Mouse (Mus musculus) limb, embryonic 14.5 days (tissue): ENCODE measurements at regions not wholly inside any gene's neighbourhood (a gene's known extent, or its start where the extent isn't known, plus 50 kb on each side); places are given as distances from the start of the nearest gene placed in this dataset.
A peak's percentile ranks its signal among the peaks of the same experiment; 100 is the strongest.

Experiments
- ATAC-seq: fragments of 200-750 bp; cut with Nextera tagmentation; 2 replicates; pipeline ENCODE4 v1.8.0; 2017; ENCODE audit warnings: low read depth, moderate number of reproducible peaks, moderate TSS enrichment; ENCODE audit not compliant: low FRiP score
- DNase-seq: peaks from one replicate; pipeline ENCODE4 v3.0.0-alpha.2; 2015; ENCODE audit warnings: low spot score
- H3K27ac ChIP-seq: fragments of 300-500 bp; sonication (generic); replicated peaks from 2 replicates; pipeline ENCODE4 v1.5.1; 2014; ENCODE audit warnings: low read depth, mild to moderate bottlenecking, low read length, moderate library complexity, mixed read lengths
- H3K27me3 ChIP-seq: fragments of 300-500 bp; sonication (generic); 2 replicates; pipeline ENCODE4 v1.6.1; 2014; ENCODE audit warnings: low read length, mixed read lengths; ENCODE audit not compliant: control insufficient read depth, insufficient read depth
- H3K36me3 ChIP-seq: fragments of 300-500 bp; sonication (generic); 2 replicates; pipeline ENCODE4 v1.6.1; 2014; ENCODE audit warnings: mild to moderate bottlenecking, low read length, moderate library complexity, mixed read lengths; ENCODE audit not compliant: control insufficient read depth, insufficient read depth
- H3K4me1 ChIP-seq: fragments of 300-500 bp; sonication (generic); 2 replicates; pipeline ENCODE4 v1.6.1; 2014; ENCODE audit warnings: antibody characterized with exemption, low read length, mixed read lengths; ENCODE audit not compliant: control insufficient read depth, insufficient read depth
- H3K4me2 ChIP-seq: fragments of 300-500 bp; sonication (generic); replicated peaks from 2 replicates; pipeline ENCODE4 v1.6.1; 2014; ENCODE audit warnings: low read depth, mild to moderate bottlenecking, low read length, moderate library complexity; ENCODE audit not compliant: severe bottlenecking
- H3K4me3 ChIP-seq: fragments of 300-500 bp; sonication (generic); replicated peaks from 2 replicates; pipeline ENCODE4 v1.5.1; 2014; ENCODE audit warnings: low read length
- H3K9ac ChIP-seq: fragments of 300-500 bp; sonication (generic); 2 replicates; pipeline ENCODE4 v1.6.1; 2014; ENCODE audit warnings: mild to moderate bottlenecking, low read depth, low read length, moderate library complexity; ENCODE audit not compliant: severe bottlenecking
- H3K9me3 ChIP-seq: fragments of 300-500 bp; sonication (generic); 2 replicates; pipeline ENCODE4 v1.6.1; 2016; ENCODE audit warnings: low read length; ENCODE audit not compliant: control insufficient read depth
- POLR2A ChIP-seq: fragments of 200-500 bp; IDR thresholded peaks from 2 replicates; pipeline ENCODE4 v1.8.0; 2012; ENCODE audit warnings: inconsistent platforms, mild to moderate bottlenecking, moderate library complexity, borderline replicate concordance; ENCODE audit not compliant: insufficient read depth, insufficient read length; ENCODE audit errors: extremely low read depth
- WGBS: fragments of 180-500 bp; shearing (Covaris S2); extraction: QIAGEN DNeasy Blood & Tissue Kit; methylation state at CpG from one replicate; pipeline ENCODE4 v1.1.7; 2014; 5-methylcytosine and 5-hydroxymethylcytosine counted together

DNA sequence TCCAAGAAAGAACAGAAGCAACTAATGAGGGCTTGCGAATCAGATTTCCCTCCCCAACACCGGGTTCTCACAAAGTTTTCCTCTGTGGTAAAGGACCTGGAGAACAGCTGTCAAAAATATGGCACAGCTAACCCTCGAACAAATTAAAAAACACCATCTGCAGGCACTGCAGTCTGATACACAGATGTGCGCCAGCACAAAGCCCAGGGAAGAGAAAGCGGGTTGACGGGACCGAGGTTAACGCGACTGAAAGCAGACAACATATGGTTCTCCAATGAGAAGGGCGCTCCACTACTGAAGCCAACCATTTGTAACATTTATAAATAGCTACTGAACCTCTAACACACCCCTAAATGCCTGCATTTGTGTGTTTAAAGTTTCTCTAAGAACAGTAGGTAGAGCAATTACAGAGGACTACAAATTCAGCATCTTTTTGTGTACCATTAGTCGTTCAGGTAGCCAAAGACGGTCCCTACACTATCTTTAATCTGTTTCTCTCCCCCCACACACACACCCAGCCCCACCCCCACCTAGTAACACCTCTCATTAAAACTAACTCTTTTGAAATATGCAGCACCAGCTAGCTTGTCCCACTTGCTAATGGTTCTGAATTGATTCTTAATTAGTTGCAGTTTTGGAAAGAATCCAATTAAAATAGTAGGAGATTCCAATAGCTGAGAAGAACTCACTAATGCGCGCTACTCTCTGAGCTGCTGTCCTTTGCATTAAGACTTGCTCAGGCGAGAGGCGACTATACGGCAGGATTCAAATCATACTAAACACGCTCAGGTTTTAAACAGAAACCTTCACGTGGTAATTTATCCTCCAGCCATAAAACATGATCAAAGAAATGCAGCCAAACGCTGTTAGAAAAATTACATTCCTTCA, 236.0 kb upstream of the Hnrnpa3 start:
- Histone ChIP-seq H3K36me3 (no peaks in the 10 kb centered on the region), H3K9ac (no peak overlapping the region), H3K4me2 (peak overlapping the region; percentile 30), H3K9me3 (no peaks in the 10 kb centered on the region), H3K27ac (no peak overlapping the region), H3K4me3 (no peak overlapping the region), H3K27me3 (peaks cover 15% of the 10 kb centered on the region), H3K4me1 (peaks cover 21% of the 10 kb centered on the region)
- 14% methylated on average over 20 of the region's 20 CpGs for WGBS
- TF ChIP-seq POLR2A, result no peak
- ATAC-seq (peak; percentile 68; the same call in 1 of the 2 replicates), DNase-seq (peak; percentile 38)

- Histone ChIP-seq H3K4me1 (peaks cover 21% of the 10 kb centered on the region), H3K27me3 (peaks cover 15% of the 10 kb centered on the region)
These were observed 235.2 kb upstream of the Hnrnpa3 start for GRCm38 (mm10) chr2:75423872-75424271.

DNA sequence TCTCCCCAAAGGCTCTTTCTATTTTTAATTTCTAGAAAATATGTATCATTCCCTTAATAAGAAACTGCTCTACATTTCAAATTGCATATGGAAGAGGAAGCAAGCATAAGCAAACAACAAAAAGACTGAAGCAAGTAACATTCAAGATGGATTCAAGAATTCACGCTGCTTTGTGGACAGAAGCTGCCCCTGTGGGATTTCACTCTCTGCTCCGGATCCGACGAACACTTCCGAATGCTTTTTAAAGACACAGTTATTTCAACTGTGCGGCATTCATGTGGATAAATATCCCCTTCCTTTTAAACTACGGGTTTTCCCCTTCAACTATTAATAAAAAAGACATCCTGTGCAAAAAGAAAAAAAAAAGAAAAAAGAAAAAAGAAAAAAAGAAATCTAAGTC, 234.7 kb upstream of the Hnrnpa3 start:
- H3K9me3 ChIP-seq, result no peaks in the 10 kb centered on the region
- no peaks in the 10 kb centered on the region for H3K36me3 ChIP-seq
- no peak overlapping the region for H3K4me3 ChIP-seq
- WGBS, result 10% methylated on average over 7 of the region's 7 CpGs
- H3K27me3 ChIP-seq, result peaks cover 15% of the 10 kb centered on the region
- ATAC-seq (no peak), DNase-seq (no peak)
- no peak overlapping the region for H3K27ac ChIP-seq
- no peak overlapping the region for H3K9ac ChIP-seq
- H3K4me1 ChIP-seq, result peaks cover 21% of the 10 kb centered on the region
- TF ChIP-seq POLR2A, result no peak
- H3K4me2 ChIP-seq, result no peak overlapping the region

More at GRCm38 (mm10) chr2:75423872-75424271, 235.2 kb upstream of the Hnrnpa3 start:
- no peak overlapping the region for H3K9ac ChIP-seq
- H3K27ac ChIP-seq, result no peak overlapping the region
- DNase-seq, result no peak
- H3K4me2 ChIP-seq, result no peak overlapping the region
- H3K36me3 ChIP-seq, result no peaks in the 10 kb centered on the region
- no peak for TF ChIP-seq POLR2A
- WGBS, result 6% methylated on average over 5 of the region's 5 CpGs
- no peaks in the 10 kb centered on the region for H3K9me3 ChIP-seq
- no peak overlapping the region for H3K4me3 ChIP-seq
- ATAC-seq, result no peak

- Histone ChIP-seq H3K27ac (no peak overlapping the region), H3K4me1 (peaks cover 22% of the 10 kb centered on the region), H3K9ac (no peak overlapping the region), H3K4me2 (no peak overlapping the region), H3K27me3 (peaks cover 15% of the 10 kb centered on the region), H3K36me3 (no peaks in the 10 kb centered on the region), H3K9me3 (no peaks in the 10 kb centered on the region), H3K4me3 (no peak overlapping the region)
- no peak for TF ChIP-seq POLR2A
- ATAC-seq, result no peak
- no peak for DNase-seq
- 38% methylated on average over 14 of the region's 14 CpGs for WGBS
These were observed 234.2 kb upstream of the Hnrnpa3 start for GRCm38 (mm10) chr2:75424911-75425310.

DNA sequence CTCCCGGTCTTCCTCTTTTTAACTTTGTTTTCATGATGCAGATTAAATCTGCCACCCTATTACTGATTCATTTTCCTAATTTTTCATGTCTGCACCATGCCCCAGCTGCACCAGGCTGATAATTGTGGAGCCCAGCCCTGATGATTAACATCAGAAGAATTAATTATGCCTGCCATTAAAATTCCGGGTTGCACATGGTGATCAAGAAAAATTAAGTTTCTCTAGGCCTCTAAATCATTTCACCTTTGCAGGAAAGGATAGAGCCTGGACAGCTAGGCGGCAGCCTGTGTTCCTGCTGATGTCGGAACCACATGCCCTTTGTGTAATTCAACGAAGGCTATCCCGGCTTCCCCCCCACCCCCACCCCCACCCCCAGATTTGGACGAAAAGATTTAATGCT, 233.7 kb upstream of the Hnrnpa3 start:
- H3K9me3 ChIP-seq, result no peaks in the 10 kb centered on the region
- ATAC-seq, result no peak
- WGBS, result 16% methylated on average over 7 of the region's 7 CpGs

More for the DNA sequence above, 233.7 kb upstream of the Hnrnpa3 start:
- Histone ChIP-seq H3K4me3 (no peak overlapping the region), H3K36me3 (no peaks in the 10 kb centered on the region), H3K4me1 (peaks cover 23% of the 10 kb centered on the region), H3K27me3 (peaks cover 15% of the 10 kb centered on the region), H3K9ac (no peak overlapping the region), H3K27ac (no peak overlapping the region), H3K4me2 (no peak overlapping the region)
- no peak for TF ChIP-seq POLR2A
- no peak for DNase-seq
